Mouse (Mus musculus): ENCODE measurements around the gene Cecr2. TPM values are rescaled to one million over a fixed set of nuclear protein-coding genes. Genes with fewer than 3 reads are reported as not detected.
A peak's percentile ranks its signal among the peaks of the same experiment; 100 is the strongest.
"Not testable (repeated sequence)": the region's sequence is repeated elsewhere in the genome, so short reads cannot be mapped to it uniquely, and the experiment has no call there.

The Cecr2 gene
- polyA plus RNA-seq, 1 experiment from 2014 or later = 8.8 TPM

DNA sequence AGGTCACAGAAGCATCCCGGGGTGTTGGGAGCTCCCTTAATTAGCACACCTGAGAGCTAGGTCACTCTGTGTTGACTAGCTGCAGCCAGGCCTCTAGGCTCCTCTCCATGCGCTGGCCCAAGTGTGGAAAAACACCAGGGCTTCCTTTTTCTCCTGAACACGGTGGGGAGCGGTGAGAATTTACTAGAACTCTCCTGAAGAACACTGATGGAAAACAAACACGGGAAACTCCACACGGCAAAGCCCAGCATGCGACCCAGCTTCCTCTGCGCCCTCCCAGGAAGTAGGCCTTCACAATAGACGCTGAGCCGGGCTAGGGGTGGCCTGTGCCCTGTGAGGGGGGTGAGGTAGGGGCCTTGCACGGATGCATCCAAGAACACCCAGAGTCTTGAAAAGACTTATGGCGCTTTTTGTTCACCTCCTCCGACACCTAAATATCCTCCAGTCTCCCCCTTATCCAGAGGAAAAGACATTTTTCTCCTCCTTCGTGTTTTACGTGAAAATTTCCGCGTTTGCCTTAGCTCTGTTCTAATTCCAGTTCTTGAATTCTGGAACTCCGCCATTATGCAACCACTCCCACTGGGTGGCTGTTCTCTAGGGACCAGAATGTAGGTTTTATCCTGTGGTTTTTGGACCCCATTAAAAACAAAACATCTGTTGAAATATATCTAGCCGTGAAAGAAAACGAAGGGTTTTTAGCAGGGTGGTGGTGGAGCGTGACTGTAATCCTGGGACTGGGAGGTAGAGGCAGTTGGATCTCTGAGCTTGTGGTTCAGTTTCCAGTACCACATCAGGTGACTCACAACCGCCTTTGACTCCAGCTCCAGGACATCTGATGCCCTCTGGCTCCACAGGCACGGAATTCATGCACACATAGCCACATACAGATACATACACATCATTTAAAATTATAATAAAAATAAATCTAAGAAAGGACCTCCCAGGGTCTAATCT is 21.5 kb upstream of the Cecr2 start:
- no peak overlapping the region for H3K27ac ChIP-seq
- H3K4me3 ChIP-seq = no peak overlapping the region
- H3K36me3 ChIP-seq = no peaks in the 10 kb centered on the region
- H3K4me2 ChIP-seq = no peak overlapping the region
- 71% methylated on average over 23 of the region's 23 CpGs for WGBS (ENCODE audit: insufficient replicate concordance)
- H3K9ac ChIP-seq = no peak overlapping the region
- no peaks in the 10 kb centered on the region for H3K9me3 ChIP-seq (replicated peaks)
- no peaks in the 10 kb centered on the region for H3K4me1 ChIP-seq
- H3K27me3 ChIP-seq (replicated peaks) = no peaks in the 10 kb centered on the region
- no peak for ATAC-seq

DNA sequence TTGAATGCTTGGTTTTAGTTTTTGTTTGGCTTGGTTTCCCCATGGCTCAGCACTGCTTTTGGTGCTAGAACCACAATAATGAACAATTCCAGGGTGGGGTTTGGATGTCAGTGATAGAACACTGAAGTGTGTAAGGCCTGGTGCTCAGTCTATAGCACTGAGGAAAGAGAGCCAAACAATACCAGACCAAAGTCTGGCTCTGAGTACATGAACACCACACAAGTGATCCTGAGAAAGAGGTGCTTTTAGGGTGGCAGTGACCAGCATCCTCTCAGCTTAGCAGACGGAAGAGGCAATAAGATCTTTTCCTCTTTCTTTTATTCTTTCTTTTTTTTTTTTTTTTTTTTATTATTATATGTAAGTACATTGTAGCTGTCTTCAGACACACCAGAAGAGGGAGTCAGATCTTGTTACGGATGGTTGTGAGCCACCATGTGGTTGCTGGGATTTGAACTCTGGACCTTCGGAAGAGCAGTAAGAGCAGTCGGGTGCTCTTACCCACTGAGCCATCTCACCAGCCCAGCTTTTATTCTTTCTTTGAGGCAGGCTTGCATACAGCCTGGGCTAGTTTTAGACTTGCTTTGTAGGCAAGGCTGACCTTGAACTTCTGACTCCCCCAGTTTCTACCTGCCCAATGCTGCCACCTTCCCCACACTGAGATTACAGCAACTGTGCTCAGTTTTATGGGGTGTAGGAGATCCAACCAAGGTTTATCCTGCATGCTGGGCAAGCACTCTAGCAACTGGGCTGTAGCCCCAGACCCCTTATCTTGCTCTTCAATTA is 18.7 kb upstream of the Cecr2 start:
- WGBS (ENCODE audit: insufficient replicate concordance) = 83% methylated on average over 4 of the region's 4 CpGs
- H3K27ac ChIP-seq = 0 out of 2 replicates have a peak overlapping the region, but pooled peaks have one; percentile 20
- not testable (repeated sequence) for H3K9me3 ChIP-seq (replicated peaks)

DNA sequence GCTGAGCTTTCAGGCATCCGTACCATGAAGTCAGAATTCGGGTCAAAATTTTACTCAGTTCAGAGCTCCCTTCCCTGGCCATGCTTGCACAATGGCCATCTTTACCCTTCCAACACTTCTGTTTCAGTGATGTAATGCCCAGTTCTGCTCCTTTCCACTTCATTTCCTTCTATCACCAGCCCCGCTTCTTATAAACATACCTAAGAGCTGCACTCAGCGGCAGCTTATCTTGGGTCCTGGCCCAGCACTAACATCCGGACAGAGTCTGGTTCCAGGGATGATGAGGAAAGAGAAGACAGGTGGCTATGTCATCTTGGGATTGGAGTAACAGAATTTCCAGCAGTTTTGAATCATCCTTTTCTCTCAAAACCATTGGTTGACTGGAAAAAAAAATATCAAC is 18.0 kb upstream of the Cecr2 start:
- H3K36me3 ChIP-seq = no peaks in the 10 kb centered on the region
- ATAC-seq = no peak
- no peak overlapping the region for H3K4me2 ChIP-seq
- no peak overlapping the region for H3K4me3 ChIP-seq
- H3K27ac ChIP-seq = no peak overlapping the region
- H3K4me1 ChIP-seq = no peaks in the 10 kb centered on the region
- H3K27me3 ChIP-seq (replicated peaks) = no peaks in the 10 kb centered on the region
- H3K9me3 ChIP-seq (replicated peaks) = no peaks in the 10 kb centered on the region
- WGBS (ENCODE audit: insufficient replicate concordance) = 59% methylated on average over 5 of the region's 5 CpGs
- no peak overlapping the region for H3K9ac ChIP-seq

More for the DNA sequence above, 18.7 kb upstream of the Cecr2 start:
- not testable (repeated sequence) for H3K27me3 ChIP-seq (replicated peaks); H3K4me3 ChIP-seq; H3K9ac ChIP-seq; H3K4me1 ChIP-seq; H3K4me2 ChIP-seq; ATAC-seq; H3K36me3 ChIP-seq

DNA sequence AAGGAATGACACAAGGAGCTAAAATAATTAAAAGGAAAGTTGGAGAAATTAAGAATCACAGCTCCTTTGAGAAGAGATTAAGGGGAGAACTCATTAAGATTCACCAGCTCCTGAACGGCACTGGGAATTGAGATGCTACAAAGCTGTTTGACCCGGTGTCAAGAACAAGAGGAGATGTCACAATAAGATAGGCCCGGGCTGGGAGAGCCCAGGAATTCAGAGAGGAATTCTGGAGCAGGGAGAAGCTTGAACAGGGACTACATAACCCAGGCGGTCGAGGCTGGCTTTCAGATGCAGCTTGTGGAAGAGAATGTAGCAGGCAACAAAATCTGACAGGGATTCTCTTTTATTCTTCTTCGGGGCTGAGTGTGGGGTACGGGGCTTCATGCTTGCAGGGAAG is 13.5 kb upstream of the Cecr2 start:
- Histone ChIP-seq H3K4me1 (no peaks in the 10 kb centered on the region), H3K4me3 (no peak overlapping the region), H3K4me2 (no peak overlapping the region), H3K9me3 (replicated peaks) (no peaks in the 10 kb centered on the region), H3K27me3 (replicated peaks) (no peaks in the 10 kb centered on the region), H3K9ac (no peak overlapping the region), H3K36me3 (no peaks in the 10 kb centered on the region), H3K27ac (no peak overlapping the region)
- 54% methylated on average over 7 of the region's 7 CpGs for WGBS (ENCODE audit: insufficient replicate concordance)
- no peak for ATAC-seq

DNA sequence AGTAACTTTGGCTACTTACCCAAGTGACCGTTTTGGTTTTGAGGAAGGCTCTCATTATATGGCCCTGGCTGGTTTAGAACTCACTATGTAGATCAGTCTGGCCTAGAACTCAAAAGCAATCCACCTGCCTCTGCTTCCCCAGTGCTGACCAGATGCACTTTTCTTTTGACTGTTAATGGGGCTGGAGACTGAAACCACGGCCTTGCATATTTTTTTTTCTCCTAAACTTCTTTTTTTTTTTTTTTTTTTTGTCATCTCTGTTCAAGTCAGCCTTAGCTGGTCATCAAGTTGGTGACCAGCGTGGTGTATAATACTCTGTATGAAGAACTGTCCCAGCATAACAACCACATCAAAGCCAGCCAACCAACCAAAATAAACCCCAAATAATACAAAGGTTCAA is 10.5 kb upstream of the Cecr2 start:
- Histone ChIP-seq H3K9ac (no peak overlapping the region), H3K9me3 (replicated peaks) (no peaks in the 10 kb centered on the region), H3K4me1 (no peaks in the 10 kb centered on the region), H3K27me3 (replicated peaks) (no peaks in the 10 kb centered on the region), H3K4me2 (no peak overlapping the region), H3K4me3 (no peak overlapping the region), H3K27ac (no peak overlapping the region), H3K36me3 (no peaks in the 10 kb centered on the region)
- ATAC-seq = no peak
- 68% methylated on average over 3 of the region's 3 CpGs for WGBS (ENCODE audit: insufficient replicate concordance)

DNA sequence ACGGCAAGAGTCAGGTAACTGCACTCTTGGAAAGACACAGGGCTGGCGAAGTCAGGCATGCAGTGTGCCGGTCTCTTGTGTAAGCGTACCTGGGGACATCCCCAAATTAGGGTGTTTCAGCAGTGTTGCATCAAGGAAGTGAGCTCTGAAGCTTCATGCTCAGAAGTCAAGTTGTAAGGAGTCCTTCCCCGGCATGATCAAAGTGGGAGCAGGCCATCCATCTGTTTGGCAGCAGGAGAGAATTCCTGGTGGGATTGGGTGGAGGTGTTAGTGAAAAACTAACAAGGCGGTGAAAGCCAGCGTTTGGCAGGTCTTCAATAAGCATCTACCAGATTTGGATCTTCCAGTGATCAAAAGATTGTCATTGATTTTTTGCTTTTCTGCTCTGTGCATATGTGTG is 7.3 kb upstream of the Cecr2 start:
- no peak overlapping the region for H3K9ac ChIP-seq
- H3K9me3 ChIP-seq (replicated peaks) = no peaks in the 10 kb centered on the region
- H3K27me3 ChIP-seq (replicated peaks) = no peaks in the 10 kb centered on the region
- H3K4me1 ChIP-seq = 0 out of 2 replicates have a peak, but pooled peaks cover under 1% of the 10 kb centered on the region
- no peaks in the 10 kb centered on the region for H3K36me3 ChIP-seq
- no peak overlapping the region for H3K4me2 ChIP-seq
- no peak overlapping the region for H3K4me3 ChIP-seq
- WGBS (ENCODE audit: insufficient replicate concordance) = 65% methylated on average over 7 of the region's 7 CpGs
- H3K27ac ChIP-seq = no peak overlapping the region
- ATAC-seq = no peak

DNA sequence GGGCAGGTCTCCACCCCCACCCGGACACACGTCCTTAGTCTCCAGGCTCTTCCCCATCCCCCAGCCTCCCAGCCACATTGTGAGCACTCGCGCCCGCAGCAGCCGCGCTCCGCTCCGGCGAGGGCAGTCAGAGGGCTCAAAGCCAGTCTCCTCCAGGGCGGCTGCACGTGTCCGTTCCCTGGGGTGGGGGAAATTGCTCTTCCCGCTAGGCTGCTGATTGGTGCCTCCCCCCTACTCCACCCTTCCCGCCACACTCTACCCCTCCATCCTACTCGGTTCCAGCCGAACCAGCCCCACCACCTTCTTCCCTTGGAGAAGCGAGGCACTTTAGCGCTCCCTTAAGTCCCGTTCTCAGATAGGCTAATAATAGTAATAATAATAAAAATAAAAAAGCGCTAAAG is 754 bp upstream of the Cecr2 start:
- H3K4me3 ChIP-seq = peak overlapping the region; percentile 83
- peak; percentile 77 for ATAC-seq
- peaks cover 39% of the 10 kb centered on the region for H3K4me1 ChIP-seq
- H3K27me3 ChIP-seq (replicated peaks) = no peaks in the 10 kb centered on the region
- WGBS (ENCODE audit: insufficient replicate concordance) = under 1% methylated on average over 21 of the region's 21 CpGs
- H3K9me3 ChIP-seq (replicated peaks) = no peaks in the 10 kb centered on the region
- H3K4me2 ChIP-seq = peak overlapping the region; percentile 89
- peak overlapping the region; percentile 91 for H3K9ac ChIP-seq
- H3K27ac ChIP-seq = peak overlapping the region; percentile 95
- no peaks in the 10 kb centered on the region for H3K36me3 ChIP-seq

DNA sequence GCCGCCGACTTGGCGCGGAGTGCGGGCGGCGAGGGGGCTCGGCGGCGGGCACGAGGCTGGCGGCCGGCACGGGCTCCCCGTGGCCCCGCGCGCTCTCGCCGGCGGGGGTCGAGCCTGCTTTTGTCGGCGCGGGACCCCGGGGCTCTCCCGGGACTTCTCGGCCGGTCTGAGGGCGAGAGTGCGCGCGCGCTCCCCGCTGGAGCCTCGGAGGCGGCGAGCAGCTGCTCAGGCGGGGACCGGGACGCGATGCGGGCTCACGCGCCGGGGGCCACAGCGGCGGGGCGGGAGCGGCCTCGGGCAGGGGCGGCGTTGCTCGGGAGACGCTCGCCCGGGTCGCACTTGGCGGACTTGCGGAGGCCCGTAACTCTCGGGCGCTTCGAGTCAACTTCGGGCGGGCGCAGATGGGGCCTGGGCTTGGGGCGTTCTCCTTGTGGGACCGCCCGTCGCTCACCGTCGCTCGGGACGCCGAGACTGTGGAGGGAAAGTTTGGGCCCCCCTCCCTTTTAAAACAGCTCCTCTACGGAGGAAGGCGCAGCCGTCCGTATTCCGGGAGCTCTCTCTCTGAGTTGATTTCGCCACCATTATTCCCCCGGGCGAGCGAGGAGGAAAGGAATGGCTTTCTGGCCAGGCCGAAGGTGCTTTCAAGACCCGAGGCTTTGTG is 722 bp downstream of the Cecr2 start:
- Histone ChIP-seq H3K9ac (peak overlapping the region; percentile 91), H3K27ac (peak overlapping the region; percentile 95), H3K4me1 (peaks cover 50% of the 10 kb centered on the region), H3K4me3 (peak overlapping the region; percentile 83), H3K4me2 (peak overlapping the region; percentile 89), H3K36me3 (no peaks in the 10 kb centered on the region), H3K9me3 (replicated peaks) (no peaks in the 10 kb centered on the region), H3K27me3 (replicated peaks) (no peaks in the 10 kb centered on the region)
- WGBS (ENCODE audit: insufficient replicate concordance) = under 1% methylated on average over 87 of the region's 87 CpGs
- ATAC-seq = peak; percentile 57

DNA sequence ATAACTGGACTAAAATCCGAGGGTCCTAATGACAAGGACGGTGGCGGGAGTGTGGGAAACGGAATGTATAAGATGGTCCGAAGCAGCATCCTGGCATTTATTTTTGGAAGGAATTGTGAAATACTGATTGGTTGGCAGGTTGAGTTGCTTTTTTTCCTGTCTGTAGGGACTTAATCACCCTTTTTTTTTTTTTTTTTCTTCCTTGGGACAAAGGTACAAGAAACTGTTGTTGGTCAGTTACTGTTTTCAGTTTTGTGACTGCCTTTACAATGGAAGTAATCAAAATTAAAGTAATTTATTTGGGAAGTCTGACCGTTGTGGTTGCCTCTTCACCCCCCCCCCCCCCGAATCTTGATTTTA is 1.2 kb downstream of the Cecr2 start:
- ATAC-seq = no peak
- Histone ChIP-seq H3K4me3 (peak overlapping the region; percentile 83), H3K9ac (peak overlapping the region; percentile 91), H3K36me3 (no peaks in the 10 kb centered on the region), H3K9me3 (replicated peaks) (no peaks in the 10 kb centered on the region), H3K4me1 (peaks cover 55% of the 10 kb centered on the region), H3K27ac (peak overlapping the region; percentile 95), H3K4me2 (peak overlapping the region; percentile 89), H3K27me3 (replicated peaks) (no peaks in the 10 kb centered on the region)
- under 1% methylated on average over 7 of the region's 7 CpGs for WGBS (ENCODE audit: insufficient replicate concordance)

DNA sequence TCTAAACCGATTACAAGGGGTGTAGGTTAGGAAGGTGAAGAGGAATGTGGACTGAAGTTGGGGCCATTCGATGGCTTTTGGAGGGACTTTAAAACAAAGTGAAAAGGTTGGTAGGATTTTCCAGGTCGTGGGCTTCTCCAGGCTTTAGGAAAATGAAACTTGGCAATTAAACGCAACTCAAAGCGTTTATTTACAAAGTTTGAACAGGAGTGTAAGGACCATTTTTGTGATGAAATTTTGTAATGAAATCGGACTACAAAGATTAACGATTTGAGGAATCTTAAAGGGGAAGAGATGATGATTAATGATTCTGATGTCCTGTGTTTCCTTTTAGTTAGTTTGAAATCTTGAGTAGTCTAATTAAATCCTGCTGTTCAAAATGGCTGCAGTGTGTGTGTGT is 1.7 kb downstream of the Cecr2 start:
- Histone ChIP-seq H3K4me1 (peaks cover 60% of the 10 kb centered on the region), H3K27me3 (replicated peaks) (no peaks in the 10 kb centered on the region), H3K4me2 (peak overlapping the region; percentile 89), H3K36me3 (no peaks in the 10 kb centered on the region), H3K9me3 (replicated peaks) (no peaks in the 10 kb centered on the region), H3K27ac (peak overlapping the region; percentile 95; the same call in 1 of the 2 replicates), H3K4me3 (peak overlapping the region; percentile 83), H3K9ac (peak overlapping the region; percentile 91)
- WGBS (ENCODE audit: insufficient replicate concordance) = 23% methylated on average over 7 of the region's 7 CpGs
- ATAC-seq = no peak

DNA sequence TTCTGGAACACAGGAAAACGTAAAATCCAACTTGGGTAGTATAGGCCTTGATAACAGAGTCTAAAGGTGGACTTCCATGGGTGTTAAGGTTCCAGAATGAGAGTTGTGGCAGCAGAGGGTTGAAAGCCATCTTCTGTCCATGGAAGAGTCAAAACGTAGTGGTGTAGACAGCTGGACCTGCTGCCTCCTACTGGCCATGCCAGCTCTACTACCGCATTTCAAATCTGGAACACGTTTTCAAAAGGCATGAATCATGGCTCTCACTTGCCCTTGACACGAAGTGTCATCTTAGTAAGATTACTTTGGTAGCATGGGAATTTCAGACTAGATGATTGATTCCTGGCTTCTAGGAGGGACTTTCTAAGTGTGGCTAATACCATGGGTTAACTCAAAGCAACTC is 8.0 kb downstream of the Cecr2 start:
- no peak overlapping the region for H3K4me3 ChIP-seq
- H3K4me1 ChIP-seq = peaks cover 50% of the 10 kb centered on the region
- 46% methylated on average over 5 of the region's 5 CpGs for WGBS (ENCODE audit: insufficient replicate concordance)
- 0 out of 2 replicates have a peak, but pooled peaks have one; percentile 40 for ATAC-seq
- no peak overlapping the region for H3K9ac ChIP-seq
- H3K27me3 ChIP-seq (replicated peaks) = no peaks in the 10 kb centered on the region
- H3K36me3 ChIP-seq = no peaks in the 10 kb centered on the region
- no peak overlapping the region for H3K4me2 ChIP-seq
- no peaks in the 10 kb centered on the region for H3K9me3 ChIP-seq (replicated peaks)
- peak overlapping the region; percentile 56; the same call in 1 of the 2 replicates for H3K27ac ChIP-seq

All from liver, embryonic 12.5 days (tissue).